Mouse (Mus musculus): ENCODE measurements around the gene Abca4.
"Not testable (repeated sequence)": the region's sequence is repeated elsewhere in the genome, so short reads cannot be mapped to it uniquely, and the experiment has no call there.

Gene Abca4

DNA sequence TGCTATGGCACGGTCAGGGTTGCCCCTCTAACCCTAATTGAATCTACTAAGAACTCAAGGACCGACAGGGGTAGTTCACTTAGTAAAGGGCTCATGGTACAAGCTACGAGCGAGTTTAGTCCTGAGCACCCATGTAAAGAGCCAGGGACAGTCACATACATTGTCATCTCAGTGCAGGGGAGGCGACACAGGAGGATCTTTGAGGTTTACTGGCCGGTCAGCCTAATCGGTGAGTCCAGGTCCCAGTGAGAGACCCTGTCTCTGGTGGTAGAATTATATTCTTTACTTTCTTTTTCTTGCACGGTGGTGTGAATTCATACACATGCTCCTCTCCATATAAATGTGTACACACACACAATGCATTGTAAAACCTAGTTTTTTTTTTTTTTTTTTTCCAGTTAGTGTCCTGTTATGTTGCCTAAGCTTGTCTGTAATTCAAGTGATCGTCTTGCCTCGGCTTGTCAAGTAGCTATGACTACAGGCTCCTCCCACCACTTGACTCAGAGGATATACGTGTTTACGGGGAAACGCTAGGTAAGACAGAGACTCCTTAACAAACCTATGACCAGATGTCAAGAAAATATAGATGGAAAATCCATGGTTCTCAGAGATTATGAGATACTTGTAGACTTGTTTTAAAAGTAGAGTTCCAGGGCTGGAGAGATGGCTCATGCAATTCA is 167.3 kb downstream of the Abca4 start:
- DNase-seq (ENCODE audit: low spot score): no peak

DNA sequence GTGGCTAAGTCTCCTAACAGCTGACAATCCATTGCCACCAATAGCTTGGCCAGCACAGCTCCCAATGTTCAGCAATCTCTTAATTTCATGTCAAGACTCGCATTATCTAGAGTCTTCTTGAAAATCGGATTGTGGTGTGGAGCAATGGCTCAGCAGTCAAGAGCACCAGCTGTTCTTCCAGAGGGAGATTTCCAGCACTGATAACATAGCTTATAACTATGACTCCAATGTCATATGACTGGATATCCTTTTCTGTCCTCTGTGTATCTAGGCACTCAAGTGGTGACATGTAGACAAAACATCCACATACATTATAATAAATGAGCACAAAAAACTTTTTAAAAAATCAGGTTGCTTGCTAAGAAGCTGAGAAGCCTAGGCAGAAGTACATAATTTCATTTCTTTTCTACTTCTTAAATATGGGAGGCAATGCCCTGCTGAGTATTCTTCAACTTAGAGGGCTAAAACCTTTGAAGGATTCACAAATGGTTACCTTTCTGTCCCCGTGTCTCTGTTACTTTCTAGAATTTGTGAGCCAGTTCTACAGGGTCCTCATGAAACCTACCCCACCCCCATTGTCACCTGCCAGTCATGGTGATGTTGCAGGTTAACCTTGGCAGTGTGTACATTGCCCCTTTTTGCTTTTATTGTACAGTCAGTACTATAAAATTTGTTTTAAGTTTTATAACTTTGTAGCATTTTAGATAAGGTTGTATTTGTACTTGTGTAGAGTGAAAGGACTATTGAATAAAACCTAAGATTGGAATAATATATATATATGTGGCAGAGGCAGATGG is 177.2 kb downstream of the Abca4 start:
- DNase-seq (ENCODE audit: low spot score): no peak

DNA sequence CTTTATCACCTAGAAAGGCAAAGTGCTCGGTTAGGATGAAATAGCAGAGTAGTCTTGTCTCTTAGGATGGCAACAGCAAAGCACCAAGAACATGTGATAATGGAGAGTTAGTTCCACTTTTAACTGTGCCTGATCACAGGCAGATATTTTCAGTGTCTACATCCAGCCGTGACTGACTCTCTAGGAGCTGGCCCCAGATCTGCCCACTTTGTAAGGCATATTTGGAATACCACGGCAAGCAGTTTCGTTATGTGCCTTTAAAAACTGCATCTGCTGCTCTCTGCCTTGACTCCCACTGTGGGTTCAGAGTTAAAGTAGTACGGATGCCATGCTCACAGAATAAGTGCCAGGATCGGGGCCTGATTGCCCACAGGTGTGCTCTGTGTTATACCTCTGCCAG is 182.7 kb downstream of the Abca4 start:
- DNase-seq (ENCODE audit: low spot score): not testable (repeated sequence)
